Mouse (Mus musculus) liver, postnatal 0 days (tissue): ENCODE measurements around the gene Ptcd3. TPM values are rescaled to one million over a fixed set of nuclear protein-coding genes. Genes with fewer than 3 reads are reported as not detected.

Source experiments
- ATAC-seq: fragments of 200-750 bp; cut with Nextera tagmentation; 2 replicates; pipeline ENCODE4 v1.8.0; 2017; ENCODE audit warnings: mild to moderate bottlenecking, moderate library complexity
- DNase-seq: peaks from one replicate; pipeline ENCODE4 v3.0.0-alpha.2; 2016
- H3K27ac ChIP-seq: fragments of 300-500 bp; sonication (generic); 2 replicates; pipeline ENCODE4 v1.5.1; 2014; ENCODE audit warnings: antibody characterized with exemption, moderate library complexity, mild to moderate bottlenecking, low read depth
- H3K27me3 ChIP-seq: fragments of 300-500 bp; sonication (generic); 2 replicates; pipeline ENCODE4 v1.6.1; 2014; ENCODE audit warnings: low read length, control low read depth, mixed read lengths; ENCODE audit not compliant: insufficient read depth
- H3K36me3 ChIP-seq: fragments of 300-500 bp; sonication (generic); replicated peaks from 2 replicates; pipeline ENCODE4 v1.6.1; 2014; ENCODE audit warnings: mild to moderate bottlenecking, control low read depth, low read length, moderate library complexity, mixed read lengths; ENCODE audit not compliant: insufficient read depth
- H3K4me1 ChIP-seq: fragments of 300-500 bp; sonication (generic); 2 replicates; pipeline ENCODE4 v1.6.1; 2014; ENCODE audit warnings: antibody characterized with exemption, mild to moderate bottlenecking, control low read depth; ENCODE audit not compliant: insufficient read depth
- H3K4me2 ChIP-seq: fragments of 300-500 bp; sonication (generic); 2 replicates; pipeline ENCODE4 v1.6.1; 2014; ENCODE audit warnings: low read depth, mild to moderate bottlenecking, low read length, moderate library complexity, mixed read lengths
- H3K4me3 ChIP-seq: fragments of 300-500 bp; sonication (generic); 2 replicates; pipeline ENCODE4 v1.5.1; 2014; ENCODE audit warnings: low read depth, low read length
- H3K9ac ChIP-seq: fragments of 300-500 bp; sonication (generic); replicated peaks from 2 replicates; pipeline ENCODE4 v1.6.1; 2014; ENCODE audit warnings: mild to moderate bottlenecking, moderate library complexity
- H3K9me3 ChIP-seq: fragments of 300-500 bp; sonication (generic); 2 replicates; pipeline ENCODE4 v1.6.1; 2016; ENCODE audit warnings: mild to moderate bottlenecking, control low read depth, low read length, mixed read lengths
- CTCF ChIP-seq: sonication (generic); IDR thresholded peaks from 2 replicates; pipeline ENCODE4 v1.5.1; 2016; ENCODE audit warnings: antibody characterized with exemption, low read depth
- EP300 ChIP-seq: IDR thresholded peaks from 2 replicates; pipeline ENCODE4 v1.6.1; 2016; ENCODE audit warnings: antibody characterized with exemption, low read depth, mild to moderate bottlenecking
- WGBS: fragments of 180-500 bp; shearing (Covaris S2); extraction: QIAGEN DNeasy Blood & Tissue Kit; methylation state at CpG from one replicate; pipeline ENCODE4 v1.1.7; 2014; ENCODE audit not compliant: insufficient replicate concordance; 5-methylcytosine and 5-hydroxymethylcytosine counted together
- polyA plus RNA-seq: library from polyadenylated mRNA; unstranded; fragments of >200 nt; fragmentation: Nextera tagmentation; extraction: Ambion mirVana; gene quantifications from 2 replicates; pipeline ENCODE4 v1.2.1, GENCODE M21; 2015

The Ptcd3 gene
- polyA plus RNA-seq, result 30.4 and 32.0 TPM in 2 replicates

DNA sequence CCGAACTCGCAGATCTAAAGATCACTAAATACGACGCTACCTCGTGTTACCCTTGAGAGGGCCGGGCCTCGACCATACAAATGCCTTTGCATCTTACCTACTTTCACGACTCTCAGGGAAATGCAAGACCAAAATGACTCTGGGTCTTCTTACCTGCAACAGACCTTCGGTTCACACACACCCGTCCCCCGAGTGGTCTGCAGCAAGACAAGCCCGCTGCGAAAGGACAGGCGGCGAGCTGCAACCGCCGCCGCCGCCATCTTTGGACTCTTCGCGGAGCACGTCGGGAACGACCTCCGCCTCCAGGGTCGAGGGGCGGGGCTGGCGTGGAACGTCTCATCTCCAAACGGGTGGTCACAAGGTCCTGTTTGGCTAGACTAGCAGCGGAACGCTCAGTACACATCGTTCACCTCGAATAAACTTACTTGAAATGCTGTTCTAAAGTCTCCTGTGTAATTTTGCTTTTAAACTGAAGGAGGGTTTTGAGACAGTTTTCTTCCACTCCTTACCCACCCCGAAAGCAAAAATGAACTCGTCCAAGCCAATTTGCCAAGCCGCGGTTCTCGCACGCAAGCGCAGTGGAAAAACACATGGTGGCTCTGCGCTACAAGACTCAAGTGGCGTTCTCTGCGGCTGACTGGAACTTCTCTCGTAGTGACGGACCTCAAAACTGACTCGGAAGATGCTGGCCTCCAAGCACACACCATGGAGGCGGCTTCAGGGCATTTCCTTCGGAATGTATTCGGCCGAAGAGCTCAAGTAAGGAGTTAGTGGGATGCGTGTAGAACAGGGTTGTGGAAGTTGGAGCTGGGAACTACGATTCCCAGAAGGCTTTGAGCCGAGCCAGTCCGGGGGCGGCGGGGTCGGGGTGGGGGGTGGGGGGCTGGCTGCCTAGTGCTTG lies at the start of gene Ptcd3, which contains the start of gene Polr1a:
Ptcd3 (minus strand) TSS at position 270 of the 901 bp plus-strand sequence.
Polr1a (plus strand) TSS at position 573 of the 901 bp plus-strand sequence.
- Histone ChIP-seq H3K4me1 (peaks cover 32% of the 10 kb centered on the region), H3K9me3 (no peaks in the 10 kb centered on the region), H3K4me3 (peak within 1 kb of the TSS; percentile 72), H3K4me2 (peak within 1 kb of the TSS; percentile 69), H3K36me3 (peaks cover 20% of the 10 kb centered on the region), H3K27ac (peak within 1 kb of the TSS; percentile 25), H3K27me3 (no peaks in the 10 kb centered on the region), H3K9ac (peak within 1 kb of the TSS; percentile 63)
- TF ChIP-seq EP300 (peak; percentile 68; the same call in 1 of the 2 replicates), CTCF (no peak)
- ATAC-seq (peak; percentile 82), DNase-seq (peak; percentile 95)
- under 1% methylated on average over 58 of the region's 58 CpGs for WGBS

GRCm38 (mm10) chr6:71951192-71951591 lies 42.6 kb upstream of the Ptcd3 start:
- no peaks in the 10 kb centered on the region for H3K27me3 ChIP-seq
- H3K27ac ChIP-seq, result peak overlapping the region; percentile 13
- no peak overlapping the region for H3K4me3 ChIP-seq
- ATAC-seq, result no peak
- peaks cover 9% of the 10 kb centered on the region for H3K4me1 ChIP-seq
- WGBS, result 84% methylated on average over 5 of the region's 5 CpGs
- no peak overlapping the region for H3K4me2 ChIP-seq
- H3K9me3 ChIP-seq, result no peaks in the 10 kb centered on the region
- TF ChIP-seq EP300 (no peak), CTCF (no peak)
- peaks cover 51% of the 10 kb centered on the region for H3K36me3 ChIP-seq
- H3K9ac ChIP-seq, result no peak overlapping the region
- no peak for DNase-seq

GRCm38 (mm10) chr6:71950592-71950991 lies 42.0 kb upstream of the Ptcd3 start:
- ATAC-seq, result peak; percentile 76
- Histone ChIP-seq H3K9me3 (no peaks in the 10 kb centered on the region), H3K27me3 (no peaks in the 10 kb centered on the region), H3K36me3 (peaks cover 56% of the 10 kb centered on the region), H3K4me1 (peaks cover 10% of the 10 kb centered on the region), H3K4me2 (no peak overlapping the region), H3K27ac (peak overlapping the region; percentile 13), H3K4me3 (no peak overlapping the region), H3K9ac (no peak overlapping the region)
- TF ChIP-seq CTCF, result no peak
- TF ChIP-seq EP300, result no peak
- WGBS, result 52% methylated on average over 3 of the region's 3 CpGs
- DNase-seq, result peak; percentile 64

DNA sequence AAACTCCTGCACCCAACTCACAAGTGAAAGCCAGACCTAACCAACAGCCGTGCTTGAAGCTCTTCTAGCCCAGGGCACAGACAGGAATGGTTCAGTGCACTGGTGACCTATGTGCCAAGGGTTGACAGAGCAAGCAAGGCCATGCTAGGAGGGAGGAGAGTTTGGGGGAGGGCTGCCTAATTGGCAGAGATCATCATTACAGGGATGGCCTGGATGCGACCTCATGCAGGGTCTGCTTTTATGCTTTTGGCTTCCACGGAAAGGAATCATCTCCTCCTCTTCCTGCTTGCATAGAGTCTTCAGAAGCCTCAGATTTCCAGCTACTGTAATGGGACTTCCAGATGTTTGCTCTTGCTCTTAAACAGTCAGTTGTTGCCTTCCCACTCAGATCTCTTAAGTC lies 41.2 kb upstream of the Ptcd3 start:
- TF ChIP-seq EP300, result no peak
- TF ChIP-seq CTCF, result no peak
- no peak for ATAC-seq
- Histone ChIP-seq H3K36me3 (peaks cover 59% of the 10 kb centered on the region), H3K27me3 (no peaks in the 10 kb centered on the region), H3K4me1 (peaks cover 10% of the 10 kb centered on the region), H3K4me3 (no peak overlapping the region), H3K4me2 (no peak overlapping the region), H3K27ac (no peak overlapping the region), H3K9ac (no peak overlapping the region), H3K9me3 (no peaks in the 10 kb centered on the region)
- no peak for DNase-seq
- WGBS, result 74% methylated on average over 3 of the region's 3 CpGs

DNA sequence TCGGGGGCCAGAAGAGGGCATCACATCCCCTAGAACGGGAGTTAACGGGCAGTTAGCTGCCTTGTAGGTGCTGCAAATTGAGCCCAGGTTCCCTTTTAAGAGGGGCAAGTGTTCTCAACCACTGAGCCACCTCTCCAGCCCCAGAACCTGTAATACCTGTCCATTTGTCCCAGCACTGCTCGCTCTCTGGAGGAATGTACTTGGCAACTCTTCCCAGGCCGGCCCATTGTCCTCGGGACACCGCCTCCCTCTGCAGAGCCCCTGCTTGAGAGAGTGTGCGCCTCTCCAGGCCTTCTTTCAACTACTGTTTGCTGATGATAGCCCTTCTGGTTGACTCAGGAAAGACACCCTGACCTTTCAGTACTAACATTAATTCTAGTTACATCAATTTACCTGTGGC lies 37.6 kb upstream of the Ptcd3 start:
- no peak overlapping the region for H3K4me2 ChIP-seq
- no peak for ATAC-seq
- H3K27me3 ChIP-seq, result no peaks in the 10 kb centered on the region
- H3K27ac ChIP-seq, result no peak overlapping the region
- H3K9ac ChIP-seq, result no peak overlapping the region
- 89% methylated on average over 8 of the region's 8 CpGs for WGBS
- TF ChIP-seq EP300 (no peak), CTCF (peak; percentile 37; the same call in 1 of the 2 replicates)
- H3K9me3 ChIP-seq, result no peaks in the 10 kb centered on the region
- DNase-seq, result no peak
- H3K36me3 ChIP-seq, result peaks cover 52% of the 10 kb centered on the region
- no peak overlapping the region for H3K4me3 ChIP-seq
- peaks cover 8% of the 10 kb centered on the region for H3K4me1 ChIP-seq

DNA sequence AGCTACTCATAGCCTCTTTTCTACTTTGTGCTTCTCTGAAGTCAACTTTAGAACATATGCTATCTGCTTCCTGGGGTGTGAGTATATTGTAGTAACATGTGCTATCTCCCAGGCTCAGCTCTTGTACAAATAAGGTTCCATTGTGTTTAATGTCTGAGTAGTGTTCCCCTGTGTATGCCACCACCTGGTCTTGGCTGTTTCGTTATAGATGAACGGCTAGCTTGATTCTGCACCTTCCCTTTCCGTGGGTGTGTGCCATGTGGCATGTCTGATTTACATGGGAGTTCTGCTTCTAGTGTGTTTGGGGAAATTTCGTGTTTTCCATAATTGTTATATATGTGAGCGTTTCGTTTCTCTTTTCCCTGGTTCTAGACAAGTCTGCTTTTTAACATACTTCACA lies 36.6 kb upstream of the Ptcd3 start:
- no peak overlapping the region for H3K27ac ChIP-seq
- no peak overlapping the region for H3K4me3 ChIP-seq
- 84% methylated on average over 6 of the region's 6 CpGs for WGBS
- H3K27me3 ChIP-seq, result no peaks in the 10 kb centered on the region
- DNase-seq (no peak), ATAC-seq (no peak)
- peaks cover 59% of the 10 kb centered on the region for H3K36me3 ChIP-seq
- H3K9me3 ChIP-seq, result no peaks in the 10 kb centered on the region
- no peak overlapping the region for H3K9ac ChIP-seq
- no peak overlapping the region for H3K4me2 ChIP-seq
- TF ChIP-seq EP300 (no peak), CTCF (no peak)
- H3K4me1 ChIP-seq, result peaks cover 5% of the 10 kb centered on the region
